Mouse (Mus musculus) liver, embryonic 16.5 days (tissue): ENCODE results near the gene Schip1. TPM values are rescaled to one million over a fixed set of nuclear protein-coding genes. Genes with fewer than 3 reads are reported as not detected.

Source experiments
- ATAC-seq: fragments of 200-750 bp; cut with Nextera tagmentation; 2 replicates; pipeline ENCODE4 v1.8.0; 2017; ENCODE audit warnings: low read depth, mild to moderate bottlenecking, moderate number of reproducible peaks, moderate library complexity
- H3K27ac ChIP-seq: fragments of 300-500 bp; sonication (generic); 2 replicates; pipeline ENCODE4 v1.5.1; 2014; ENCODE audit warnings: mild to moderate bottlenecking, low read length
- H3K27me3 ChIP-seq: fragments of 300-500 bp; sonication (generic); 2 replicates; pipeline ENCODE4 v1.6.1; 2014; ENCODE audit warnings: low read depth, low read length, mixed read lengths; ENCODE audit not compliant: control insufficient read depth, insufficient read depth
- H3K36me3 ChIP-seq: fragments of 300-500 bp; sonication (generic); 2 replicates; pipeline ENCODE4 v1.6.1; 2014; ENCODE audit warnings: mild to moderate bottlenecking; ENCODE audit not compliant: control insufficient read depth, insufficient read depth
- H3K4me1 ChIP-seq: fragments of 300-500 bp; sonication (generic); 2 replicates; pipeline ENCODE4 v1.6.1; 2014; ENCODE audit warnings: low read depth, low read length, mixed read lengths; ENCODE audit not compliant: control insufficient read depth
- H3K4me2 ChIP-seq: fragments of 300-500 bp; sonication (generic); 2 replicates; pipeline ENCODE4 v1.6.1; 2014; ENCODE audit warnings: low read depth, low read length, mixed read lengths
- H3K4me3 ChIP-seq: fragments of 300-500 bp; sonication (generic); 2 replicates; pipeline ENCODE4 v1.5.1; 2014; ENCODE audit warnings: low read depth, mild to moderate bottlenecking, low read length
- H3K9ac ChIP-seq: fragments of 300-500 bp; sonication (generic); 2 replicates; pipeline ENCODE4 v1.6.1; 2014; ENCODE audit warnings: low read depth, low read length
- H3K9me3 ChIP-seq: fragments of 300-500 bp; sonication (generic); replicated peaks from 2 replicates; pipeline ENCODE4 v1.6.1; 2016; ENCODE audit warnings: low read length; ENCODE audit not compliant: control insufficient read depth
- WGBS: fragments of 180-500 bp; shearing (Covaris S2); extraction: QIAGEN DNeasy Blood & Tissue Kit; methylation state at CpG from one replicate; pipeline ENCODE4 v1.1.7; 2014; ENCODE audit not compliant: insufficient replicate concordance; 5-methylcytosine and 5-hydroxymethylcytosine counted together
- polyA plus RNA-seq: library from polyadenylated mRNA; unstranded; fragments of >200 nt; fragmentation: Nextera tagmentation; extraction: Ambion mirVana; gene quantifications from 2 replicates; pipeline ENCODE4 v1.2.1, GENCODE M21; 2015

The Schip1 gene
- polyA plus RNA-seq, 1 experiment from 2014 or later = 1.8 TPM

DNA sequence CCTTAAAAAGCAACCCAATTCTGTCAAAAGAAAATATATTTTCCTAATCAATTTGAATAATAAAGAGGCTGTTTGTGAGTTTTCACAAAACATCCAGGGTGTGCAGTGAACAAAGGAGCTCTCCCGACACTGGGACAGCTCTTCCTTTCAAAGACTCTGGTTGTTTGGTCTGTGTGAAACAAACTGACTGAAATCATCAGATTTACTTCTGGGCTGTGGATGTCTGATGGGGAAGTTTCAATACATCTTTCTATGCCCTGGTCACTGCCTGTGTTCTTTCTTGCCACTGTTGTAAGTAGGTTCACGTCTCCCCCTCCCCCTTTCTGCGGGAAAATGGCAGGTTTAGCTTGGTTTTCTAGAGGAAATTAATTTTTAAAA lies 449.5 kb downstream of the Schip1 start:
- H3K27ac ChIP-seq = no peak overlapping the region
- no peak overlapping the region for H3K4me2 ChIP-seq
- 78% methylated on average over 3 of the region's 3 CpGs for WGBS
- no peak overlapping the region for H3K4me3 ChIP-seq
- H3K4me1 ChIP-seq = peaks cover 14% of the 10 kb centered on the region
- H3K9ac ChIP-seq = no peak overlapping the region
- ATAC-seq = no peak
- no peaks in the 10 kb centered on the region for H3K27me3 ChIP-seq
- H3K9me3 ChIP-seq = no peaks in the 10 kb centered on the region
- no peaks in the 10 kb centered on the region for H3K36me3 ChIP-seq

GRCm38 (mm10) chr3:68514717-68515116 lies 450.1 kb downstream of the Schip1 start:
- 74% methylated on average over 3 of the region's 3 CpGs for WGBS

GRCm38 (mm10) chr3:68516393-68517081 lies 451.9 kb downstream of the Schip1 start:
- WGBS = 81% methylated on average over 12 of the region's 12 CpGs
- no peaks in the 10 kb centered on the region for H3K36me3 ChIP-seq
- peaks cover 3% of the 10 kb centered on the region for H3K4me1 ChIP-seq
- H3K9me3 ChIP-seq = no peaks in the 10 kb centered on the region
- H3K4me2 ChIP-seq = no peak overlapping the region
- no peak for ATAC-seq
- no peaks in the 10 kb centered on the region for H3K27me3 ChIP-seq
- no peak overlapping the region for H3K9ac ChIP-seq
- no peak overlapping the region for H3K4me3 ChIP-seq
- H3K27ac ChIP-seq = no peak overlapping the region

More at GRCm38 (mm10) chr3:68514717-68515116, 450.1 kb downstream of the Schip1 start:
- H3K4me3 ChIP-seq = no peak overlapping the region
- no peak overlapping the region for H3K4me2 ChIP-seq
- H3K9me3 ChIP-seq = no peaks in the 10 kb centered on the region
- no peak overlapping the region for H3K27ac ChIP-seq
- H3K36me3 ChIP-seq = no peaks in the 10 kb centered on the region
- no peaks in the 10 kb centered on the region for H3K27me3 ChIP-seq
- peaks cover 11% of the 10 kb centered on the region for H3K4me1 ChIP-seq
- no peak overlapping the region for H3K9ac ChIP-seq
- ATAC-seq = no peak

GRCm38 (mm10) chr3:68517236-68517635 lies 452.6 kb downstream of the Schip1 start:
- no peak for ATAC-seq
- H3K4me2 ChIP-seq = no peak overlapping the region

DNA sequence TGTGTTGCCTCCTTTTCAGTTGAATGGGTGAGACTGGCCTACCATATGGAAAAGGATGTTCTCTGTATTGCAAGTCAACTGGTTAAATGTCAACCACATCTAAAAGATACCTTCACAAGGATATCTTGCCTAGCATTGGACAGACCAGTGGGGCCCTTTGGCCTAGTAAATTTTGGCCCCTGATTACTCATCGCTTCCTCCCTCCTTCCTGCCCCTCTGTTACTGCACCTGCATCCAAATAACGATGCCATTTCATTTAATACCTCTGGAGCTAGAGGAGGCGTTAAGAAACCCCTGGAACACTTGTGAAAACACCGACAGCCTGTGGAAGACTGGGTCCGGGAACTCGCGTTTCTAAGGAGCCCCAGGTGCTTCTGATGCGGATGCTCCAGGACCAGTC lies 453.4 kb downstream of the Schip1 start:
- H3K36me3 ChIP-seq = no peaks in the 10 kb centered on the region
- H3K4me1 ChIP-seq = no peaks in the 10 kb centered on the region
- WGBS = 70% methylated on average over 8 of the region's 8 CpGs
- H3K4me2 ChIP-seq = no peak overlapping the region
- no peak for ATAC-seq
- no peak overlapping the region for H3K27ac ChIP-seq
- H3K9ac ChIP-seq = no peak overlapping the region
- no peaks in the 10 kb centered on the region for H3K9me3 ChIP-seq
- no peaks in the 10 kb centered on the region for H3K27me3 ChIP-seq
- no peak overlapping the region for H3K4me3 ChIP-seq

More at GRCm38 (mm10) chr3:68517236-68517635, 452.6 kb downstream of the Schip1 start:
- 68% methylated on average over 7 of the region's 7 CpGs for WGBS
- no peak overlapping the region for H3K27ac ChIP-seq
- H3K9me3 ChIP-seq = no peaks in the 10 kb centered on the region
- H3K4me3 ChIP-seq = no peak overlapping the region
- no peaks in the 10 kb centered on the region for H3K36me3 ChIP-seq
- no peaks in the 10 kb centered on the region for H3K27me3 ChIP-seq
- no peaks in the 10 kb centered on the region for H3K4me1 ChIP-seq
- no peak overlapping the region for H3K9ac ChIP-seq

- no peaks in the 10 kb centered on the region for H3K4me1 ChIP-seq
- no peak overlapping the region for H3K9ac ChIP-seq
- no peaks in the 10 kb centered on the region for H3K27me3 ChIP-seq
- no peaks in the 10 kb centered on the region for H3K36me3 ChIP-seq
- ATAC-seq = no peak
- H3K4me3 ChIP-seq = no peak overlapping the region
- no peak overlapping the region for H3K27ac ChIP-seq
- no peaks in the 10 kb centered on the region for H3K9me3 ChIP-seq
- WGBS = 72% methylated on average over 5 of the region's 5 CpGs
- H3K4me2 ChIP-seq = no peak overlapping the region
Observed at GRCm38 (mm10) chr3:68518586-68518985, 454.0 kb downstream of the Schip1 start.

- Histone ChIP-seq H3K9ac (no peak overlapping the region), H3K9me3 (no peaks in the 10 kb centered on the region), H3K4me1 (no peaks in the 10 kb centered on the region), H3K36me3 (no peaks in the 10 kb centered on the region), H3K4me3 (no peak overlapping the region), H3K27me3 (no peaks in the 10 kb centered on the region), H3K4me2 (no peak overlapping the region), H3K27ac (no peak overlapping the region)
- WGBS = 74% methylated on average over 10 of the region's 10 CpGs
- no peak for ATAC-seq
Observed at GRCm38 (mm10) chr3:68525361-68525878, 460.8 kb downstream of the Schip1 start.

GRCm38 (mm10) chr3:68526416-68526815 lies 461.8 kb downstream of the Schip1 start:
- H3K27me3 ChIP-seq = no peaks in the 10 kb centered on the region
- WGBS = 48% methylated on average over 4 of the region's 4 CpGs

GRCm38 (mm10) chr3:68527182-68527581 lies 462.6 kb downstream of the Schip1 start:
- H3K4me3 ChIP-seq = no peak overlapping the region
- no peak overlapping the region for H3K4me2 ChIP-seq
- WGBS = 48% methylated on average over 4 of the region's 4 CpGs
- H3K27ac ChIP-seq = no peak overlapping the region
- no peaks in the 10 kb centered on the region for H3K4me1 ChIP-seq
- no peak for ATAC-seq
- no peaks in the 10 kb centered on the region for H3K27me3 ChIP-seq
- H3K9ac ChIP-seq = no peak overlapping the region
- no peaks in the 10 kb centered on the region for H3K9me3 ChIP-seq
- H3K36me3 ChIP-seq = no peaks in the 10 kb centered on the region

More at GRCm38 (mm10) chr3:68526416-68526815, 461.8 kb downstream of the Schip1 start:
- no peaks in the 10 kb centered on the region for H3K4me1 ChIP-seq
- H3K9me3 ChIP-seq = no peaks in the 10 kb centered on the region
- no peak overlapping the region for H3K27ac ChIP-seq
- H3K4me3 ChIP-seq = no peak overlapping the region
- H3K9ac ChIP-seq = no peak overlapping the region
- no peak for ATAC-seq
- no peaks in the 10 kb centered on the region for H3K36me3 ChIP-seq
- H3K4me2 ChIP-seq = no peak overlapping the region
